Mouse (Mus musculus) intestine, embryonic 15.5 days (tissue): ENCODE data around the gene Ggact. TPM values are rescaled to one million over a fixed set of nuclear protein-coding genes. Genes with fewer than 3 reads are reported as not detected.

ENCODE experiments used
- ATAC-seq: fragments of 200-750 bp; cut with Nextera tagmentation; 2 replicates; pipeline ENCODE4 v1.8.0; 2017; ENCODE audit warnings: moderate TSS enrichment, moderate library complexity
- H3K27ac ChIP-seq: fragments of 300-500 bp; sonication (generic); 2 replicates; pipeline ENCODE4 v1.5.1; 2015; ENCODE audit warnings: mild to moderate bottlenecking, inconsistent platforms
- H3K27me3 ChIP-seq: fragments of 300-500 bp; sonication (generic); replicated peaks from 2 replicates; pipeline ENCODE4 v1.6.1; 2015; ENCODE audit warnings: inconsistent platforms
- H3K36me3 ChIP-seq: fragments of 300-500 bp; sonication (generic); 2 replicates; pipeline ENCODE4 v1.6.1; 2015; ENCODE audit warnings: inconsistent platforms
- H3K4me1 ChIP-seq: fragments of 300-500 bp; sonication (generic); replicated peaks from 2 replicates; pipeline ENCODE4 v1.6.1; 2015; ENCODE audit warnings: inconsistent platforms
- H3K4me2 ChIP-seq: fragments of 300-500 bp; sonication (generic); replicated peaks from 2 replicates; pipeline ENCODE4 v1.6.1; 2015; ENCODE audit warnings: mild to moderate bottlenecking, inconsistent platforms
- H3K4me3 ChIP-seq: fragments of 300-500 bp; sonication (generic); replicated peaks from 2 replicates; pipeline ENCODE4 v1.5.1; 2015; ENCODE audit warnings: inconsistent platforms
- H3K9ac ChIP-seq: fragments of 300-500 bp; sonication (generic); 2 replicates; pipeline ENCODE4 v1.6.1; 2015; ENCODE audit warnings: inconsistent platforms
- H3K9me3 ChIP-seq: fragments of 300-500 bp; sonication (generic); 2 replicates; pipeline ENCODE4 v1.6.1; 2016; ENCODE audit warnings: inconsistent platforms
- WGBS: fragments of 180-500 bp; shearing (Covaris S2); methylation state at CpG from one replicate; pipeline ENCODE4 v1.1.7; 2015; 5-methylcytosine and 5-hydroxymethylcytosine counted together
- polyA plus RNA-seq: library from polyadenylated mRNA; unstranded; fragments of >200 nt; fragmentation: Nextera tagmentation; extraction: Ambion mirVana; gene quantifications from 2 replicates; pipeline ENCODE4 v1.2.1, GENCODE M21; 2015

The Ggact gene
- 45.1 and 50.3 TPM in 2 replicates for polyA plus RNA-seq

DNA sequence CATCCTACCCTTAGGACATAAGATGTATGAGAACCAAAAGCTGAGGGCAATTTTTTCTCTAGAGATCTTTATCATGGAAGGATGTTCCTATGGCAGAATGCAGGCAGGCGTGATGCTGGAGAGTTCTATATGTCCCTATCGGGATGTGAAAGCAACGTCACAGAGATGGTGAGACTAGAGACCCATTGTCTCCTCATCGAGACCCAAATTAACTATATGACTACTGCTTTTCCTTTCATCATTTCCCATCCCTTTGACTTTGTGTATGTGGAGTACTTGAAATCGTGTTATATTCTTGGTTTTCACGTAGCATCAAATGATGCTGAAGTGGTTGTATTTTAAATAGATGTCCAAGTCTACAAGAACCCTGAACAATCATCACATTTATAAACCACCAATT, at the start of gene Ggact:
Gene Ggact (minus strand): TSS at position 101 of the 400 bp plus-strand sequence.
- WGBS = 83% methylated on average over 6 of the region's 6 CpGs

DNA sequence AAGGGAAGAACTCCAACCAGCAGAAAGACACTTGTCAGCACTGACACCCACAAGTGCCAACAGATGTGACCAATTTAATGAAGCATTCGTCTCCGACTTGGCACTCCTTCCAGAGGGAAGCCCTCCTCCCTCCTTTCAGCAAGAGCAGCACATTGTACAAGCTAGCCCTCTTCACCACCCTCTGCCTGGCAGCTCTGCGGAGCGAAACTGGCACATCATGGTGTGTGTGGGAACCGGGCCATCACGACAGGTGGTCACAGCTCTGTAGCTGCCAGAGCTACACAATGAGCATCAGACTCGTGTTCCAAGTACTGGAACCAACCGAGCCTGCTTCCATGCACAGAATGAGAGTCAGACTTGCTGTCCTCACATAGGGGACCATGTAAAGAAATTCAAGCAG, 44.4 kb upstream of the Ggact start:
- Histone ChIP-seq H3K27ac (no peak overlapping the region), H3K9ac (no peak overlapping the region), H3K4me3 (no peak overlapping the region), H3K27me3 (no peaks in the 10 kb centered on the region), H3K36me3 (peaks cover 7% of the 10 kb centered on the region; the same call in 1 of the 2 replicates), H3K4me2 (no peak overlapping the region), H3K4me1 (no peaks in the 10 kb centered on the region), H3K9me3 (no peaks in the 10 kb centered on the region)
- no peak for ATAC-seq
- 91% methylated on average over 8 of the region's 8 CpGs for WGBS

More for the DNA sequence above, at the start of gene Ggact:
- Histone ChIP-seq H3K4me1 (no peaks in the 10 kb centered on the region), H3K27me3 (no peaks in the 10 kb centered on the region), H3K27ac (peak within 1 kb of the TSS; percentile 79), H3K4me3 (peak within 1 kb of the TSS; percentile 67), H3K4me2 (peak within 1 kb of the TSS; percentile 93), H3K9ac (peak within 1 kb of the TSS; percentile 64), H3K36me3 (no peaks in the 10 kb centered on the region), H3K9me3 (no peaks in the 10 kb centered on the region)
- ATAC-seq = no peak

DNA sequence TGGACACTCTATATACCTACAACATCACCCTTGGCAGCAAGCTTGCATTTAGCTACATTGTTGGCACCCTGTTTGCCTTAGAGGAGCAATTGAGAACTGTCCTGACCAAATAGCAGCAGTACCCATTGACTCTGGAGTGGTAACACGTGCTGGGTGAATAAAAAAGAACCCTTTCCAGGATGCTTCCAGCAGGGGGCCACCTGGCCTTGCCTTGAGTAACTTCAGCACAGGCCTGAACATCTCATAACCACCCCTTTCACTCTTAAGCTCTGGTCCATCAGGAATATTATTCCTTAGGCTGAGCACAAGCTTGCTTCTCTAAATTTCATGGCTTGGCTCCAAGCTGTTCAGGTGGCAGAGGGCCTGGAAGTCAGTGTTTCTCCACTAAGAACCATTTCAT, 39.8 kb upstream of the Ggact start:
- H3K4me3 ChIP-seq = no peak overlapping the region
- H3K9ac ChIP-seq = no peak overlapping the region
- no peaks in the 10 kb centered on the region for H3K27me3 ChIP-seq
- no peaks in the 10 kb centered on the region; the same call in 1 of the 2 replicates for H3K36me3 ChIP-seq
- H3K27ac ChIP-seq = no peak overlapping the region
- H3K4me2 ChIP-seq = no peak overlapping the region
- H3K9me3 ChIP-seq = no peaks in the 10 kb centered on the region
- no peaks in the 10 kb centered on the region for H3K4me1 ChIP-seq
- peak; percentile 70 for ATAC-seq
- 33% methylated on average over 1 of the region's 1 CpGs for WGBS

DNA sequence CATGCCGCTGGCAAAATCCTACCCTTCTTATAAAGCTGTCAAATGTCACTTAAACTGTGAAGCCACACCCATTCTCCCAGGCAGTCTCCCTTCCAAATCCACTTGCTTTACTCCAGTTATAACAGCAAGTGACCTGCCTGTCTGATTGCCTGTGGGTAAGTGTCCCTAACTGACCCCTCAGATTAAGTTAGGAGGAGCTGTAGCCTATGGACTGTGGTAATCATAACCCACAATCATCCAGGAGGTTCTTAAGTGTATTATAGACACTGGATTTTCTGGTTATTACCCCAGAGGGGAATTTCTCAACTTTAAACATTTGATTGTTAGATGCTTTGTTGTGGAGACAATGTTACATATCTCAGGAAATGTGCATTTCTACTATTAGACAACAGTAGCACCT, 39.0 kb upstream of the Ggact start:
- H3K4me1 ChIP-seq = no peaks in the 10 kb centered on the region

DNA sequence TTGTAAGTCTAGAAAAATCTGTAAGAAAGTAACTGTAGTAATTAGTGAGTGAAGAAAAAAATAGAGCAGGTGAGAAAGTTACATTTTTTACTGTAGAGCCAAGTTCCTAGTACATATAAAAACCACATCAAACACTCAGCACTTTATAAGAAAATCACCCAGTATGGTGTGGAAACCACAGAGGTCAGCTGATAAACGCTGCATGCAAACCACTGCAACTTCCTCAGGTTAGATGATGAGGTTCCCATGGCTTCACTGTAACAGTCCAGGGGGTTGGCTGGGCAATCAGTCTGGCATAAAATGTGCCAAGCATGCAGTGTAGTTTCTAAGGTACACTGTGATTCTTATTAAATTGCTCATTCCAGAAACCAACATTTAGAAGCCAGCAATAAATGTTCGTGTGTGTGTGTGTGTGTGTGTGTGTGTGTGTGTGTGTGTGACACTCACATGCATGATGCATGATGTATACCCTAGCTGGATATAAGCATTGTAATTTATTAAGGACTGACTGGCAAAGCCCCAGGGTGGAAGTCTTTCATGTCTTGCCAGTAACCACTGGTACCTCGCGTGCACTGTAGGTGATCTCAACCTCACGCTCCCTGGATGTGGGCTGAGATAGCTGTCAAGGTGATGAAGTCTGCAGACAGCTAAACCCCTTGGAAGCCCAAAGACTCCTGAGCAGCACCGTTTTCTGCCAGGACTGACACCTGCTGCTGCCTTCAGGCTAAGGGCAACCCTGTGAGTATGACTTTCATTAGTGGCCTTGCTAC, 38.3 kb upstream of the Ggact start:
- Histone ChIP-seq H3K9ac (no peak overlapping the region), H3K9me3 (no peaks in the 10 kb centered on the region), H3K4me1 (no peaks in the 10 kb centered on the region), H3K4me3 (no peak overlapping the region), H3K27ac (no peak overlapping the region), H3K36me3 (no peaks in the 10 kb centered on the region; the same call in 1 of the 2 replicates), H3K4me2 (no peak overlapping the region), H3K27me3 (no peaks in the 10 kb centered on the region)
- WGBS = 82% methylated on average over 6 of the region's 6 CpGs
- no peak for ATAC-seq

More for the DNA sequence above, 39.0 kb upstream of the Ggact start:
- Histone ChIP-seq H3K27me3 (no peaks in the 10 kb centered on the region), H3K36me3 (no peaks in the 10 kb centered on the region; the same call in 1 of the 2 replicates), H3K9ac (no peak overlapping the region), H3K4me2 (no peak overlapping the region), H3K27ac (no peak overlapping the region), H3K9me3 (no peaks in the 10 kb centered on the region), H3K4me3 (no peak overlapping the region)
- 81% methylated on average over 1 of the region's 1 CpGs for WGBS
- ATAC-seq = no peak

DNA sequence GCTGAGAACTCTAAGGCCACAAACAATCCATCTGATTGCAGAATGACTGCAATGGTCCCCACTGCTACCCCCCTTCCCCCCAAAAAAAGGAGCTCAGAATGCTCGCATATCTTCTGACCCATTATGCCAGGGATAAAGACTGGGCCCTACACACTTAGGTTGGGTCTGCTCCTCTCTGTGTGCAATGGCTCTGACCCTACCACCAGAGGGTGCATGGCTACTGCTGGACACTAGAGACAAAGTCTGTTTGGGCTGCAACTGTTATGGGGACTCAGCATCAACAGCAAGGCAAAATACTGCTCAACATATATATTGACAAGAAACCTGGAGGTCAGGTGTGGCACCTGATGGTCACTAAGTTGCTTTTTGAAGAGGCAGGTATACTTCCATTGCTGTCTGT, 37.4 kb upstream of the Ggact start:
- H3K9ac ChIP-seq = no peak overlapping the region
- H3K36me3 ChIP-seq = no peaks in the 10 kb centered on the region; the same call in 1 of the 2 replicates
- H3K4me1 ChIP-seq = no peaks in the 10 kb centered on the region
- ATAC-seq = no peak
- H3K27me3 ChIP-seq = no peaks in the 10 kb centered on the region
- no peaks in the 10 kb centered on the region for H3K9me3 ChIP-seq
- 93% methylated on average over 1 of the region's 1 CpGs for WGBS
- no peak overlapping the region for H3K4me3 ChIP-seq
- H3K4me2 ChIP-seq = no peak overlapping the region
- H3K27ac ChIP-seq = no peak overlapping the region

DNA sequence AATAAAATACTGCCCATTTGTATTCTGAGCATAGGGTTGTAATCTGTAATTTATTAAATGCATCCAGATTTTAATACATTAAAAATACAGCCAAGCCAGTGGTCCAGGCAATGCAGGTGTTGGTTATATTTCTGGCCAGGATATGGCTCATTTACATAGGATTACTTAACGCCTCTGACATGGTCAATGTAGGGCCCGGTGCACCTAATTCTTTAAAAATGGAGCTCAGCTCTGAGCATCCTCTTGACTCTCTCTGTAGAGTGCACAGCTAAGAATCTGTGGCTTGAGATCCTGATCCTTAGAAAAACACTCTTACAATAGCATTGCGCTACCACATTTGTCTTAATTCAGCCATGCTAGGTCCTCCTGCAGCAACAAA, 29.9 kb upstream of the Ggact start:
- Histone ChIP-seq H3K4me1 (no peaks in the 10 kb centered on the region), H3K36me3 (peaks cover 6% of the 10 kb centered on the region; the same call in 1 of the 2 replicates), H3K9me3 (no peaks in the 10 kb centered on the region), H3K27me3 (no peaks in the 10 kb centered on the region), H3K4me3 (no peak overlapping the region), H3K27ac (no peak overlapping the region), H3K9ac (no peak overlapping the region), H3K4me2 (no peak overlapping the region)
- 89% methylated on average over 3 of the region's 3 CpGs for WGBS
- peak; percentile 50 for ATAC-seq

DNA sequence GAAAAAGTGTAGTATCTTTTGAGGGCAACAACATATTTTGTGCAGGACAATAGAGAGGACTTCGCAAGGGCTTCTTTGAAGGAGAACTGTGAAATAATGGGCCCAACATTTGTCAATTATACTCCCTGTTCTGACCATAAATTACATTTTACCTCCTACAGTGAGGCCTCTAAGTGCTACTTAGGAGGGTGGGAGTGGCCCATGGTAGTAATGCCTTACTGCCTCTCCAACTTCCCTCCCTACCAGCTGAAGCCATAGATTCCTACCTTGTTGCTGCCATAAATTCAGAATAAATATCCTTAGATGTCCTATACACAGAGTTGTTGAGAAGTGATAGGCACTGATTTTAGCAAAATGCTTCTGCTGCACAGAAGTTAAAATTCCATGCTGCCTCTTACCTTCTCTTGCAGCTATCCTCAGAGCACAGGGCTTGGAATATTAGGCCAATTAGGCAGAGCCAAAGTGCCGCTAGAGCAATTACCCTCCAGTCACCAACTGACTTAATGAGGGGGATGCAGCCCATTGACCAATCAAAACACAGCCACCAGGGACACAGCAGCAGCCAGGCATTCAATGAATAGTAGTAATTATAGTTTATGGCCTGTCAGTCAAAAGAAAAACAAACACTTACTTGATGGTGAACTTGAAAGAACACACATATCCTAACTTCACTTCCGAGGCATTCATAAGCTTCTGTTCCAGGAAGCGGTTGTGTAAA, 29.4 kb upstream of the Ggact start:
- Histone ChIP-seq H3K9ac (no peak overlapping the region), H3K4me2 (no peak overlapping the region), H3K4me1 (no peaks in the 10 kb centered on the region), H3K9me3 (no peaks in the 10 kb centered on the region), H3K27me3 (no peaks in the 10 kb centered on the region), H3K27ac (no peak overlapping the region), H3K4me3 (no peak overlapping the region), H3K36me3 (peaks cover 6% of the 10 kb centered on the region; the same call in 1 of the 2 replicates)
- WGBS = 49% methylated on average over 4 of the region's 4 CpGs
- ATAC-seq = peak; percentile 89

DNA sequence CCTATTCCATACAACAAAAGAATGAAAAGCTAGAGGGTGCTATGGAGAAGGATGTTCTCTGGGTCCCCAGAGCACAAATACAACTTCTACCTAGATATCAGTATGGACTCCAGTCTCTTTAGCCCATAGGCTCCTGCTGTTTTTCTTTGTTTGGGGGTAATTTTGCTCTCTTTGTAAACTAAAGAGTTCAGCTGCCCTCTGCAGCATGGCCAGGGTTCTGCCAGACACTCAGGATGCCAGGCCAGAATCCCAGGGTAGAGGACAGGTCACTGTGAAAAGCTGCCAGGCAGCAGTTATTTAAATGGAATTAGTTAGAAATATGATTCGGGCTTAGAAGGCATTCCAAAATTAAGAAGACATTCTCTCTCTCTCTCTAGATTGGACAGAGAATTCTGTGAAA, 22.9 kb upstream of the Ggact start:
- peaks cover 4% of the 10 kb centered on the region; the same call in 1 of the 2 replicates for H3K36me3 ChIP-seq
- no peaks in the 10 kb centered on the region for H3K9me3 ChIP-seq
- no peak overlapping the region for H3K4me2 ChIP-seq
- WGBS = 93% methylated on average over 1 of the region's 1 CpGs
- H3K9ac ChIP-seq = no peak overlapping the region
- no peak overlapping the region for H3K4me3 ChIP-seq
- no peak for ATAC-seq
- no peaks in the 10 kb centered on the region for H3K27me3 ChIP-seq
- no peaks in the 10 kb centered on the region for H3K4me1 ChIP-seq
- no peak overlapping the region for H3K27ac ChIP-seq

DNA sequence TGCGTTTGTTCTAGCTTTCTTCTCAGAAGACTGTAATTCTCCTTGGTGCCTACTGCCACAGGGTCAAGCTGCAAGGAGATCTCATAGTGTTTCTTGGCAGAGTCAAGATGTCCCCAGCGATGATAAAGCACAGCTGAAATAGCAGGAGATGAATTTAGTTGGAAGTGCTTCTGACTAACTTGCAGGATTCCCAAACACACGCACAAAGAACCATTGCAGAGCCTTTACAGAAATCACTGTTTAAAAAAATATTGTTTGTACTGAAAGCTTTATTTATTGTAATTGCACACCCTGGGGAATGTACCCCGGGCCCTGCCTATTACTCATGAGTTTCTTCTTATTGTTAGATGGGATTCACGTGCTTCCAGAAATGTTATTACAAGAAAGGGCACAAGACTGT, 6.5 kb upstream of the Ggact start:
- no peak overlapping the region for H3K4me2 ChIP-seq
- no peaks in the 10 kb centered on the region for H3K9me3 ChIP-seq
- no peaks in the 10 kb centered on the region for H3K27me3 ChIP-seq
- no peak overlapping the region for H3K4me3 ChIP-seq
- no peak overlapping the region for H3K27ac ChIP-seq
- ATAC-seq = no peak
- WGBS = 56% methylated on average over 5 of the region's 5 CpGs
- H3K4me1 ChIP-seq = no peaks in the 10 kb centered on the region
- no peak overlapping the region for H3K9ac ChIP-seq
- H3K36me3 ChIP-seq = no peaks in the 10 kb centered on the region

DNA sequence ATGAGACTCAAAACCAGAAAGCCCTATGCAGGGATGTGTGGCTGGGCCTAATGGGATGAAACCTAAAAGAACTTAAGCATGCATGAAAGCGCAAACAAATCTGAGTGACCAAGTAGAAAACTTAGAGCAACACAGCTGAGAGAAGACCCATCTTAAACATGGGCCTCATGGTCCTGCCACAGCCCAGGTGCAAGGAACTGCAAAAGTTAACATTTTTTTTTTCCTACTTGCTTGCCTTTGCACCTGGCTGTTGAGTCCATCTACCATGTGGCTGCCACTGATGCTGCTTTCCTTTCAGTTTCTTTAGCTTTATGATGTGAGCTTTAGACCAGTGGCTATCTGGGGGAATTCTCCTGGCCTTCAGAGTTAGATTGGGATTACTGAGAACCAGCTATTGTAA, 4.1 kb upstream of the Ggact start:
- no peak overlapping the region for H3K27ac ChIP-seq
- no peak overlapping the region for H3K9ac ChIP-seq
- no peak overlapping the region for H3K4me2 ChIP-seq
- no peaks in the 10 kb centered on the region for H3K4me1 ChIP-seq
- no peak overlapping the region for H3K4me3 ChIP-seq
- no peak for ATAC-seq
- WGBS = 97% methylated on average over 1 of the region's 1 CpGs
- no peaks in the 10 kb centered on the region for H3K36me3 ChIP-seq
- H3K27me3 ChIP-seq = no peaks in the 10 kb centered on the region
- no peaks in the 10 kb centered on the region for H3K9me3 ChIP-seq

DNA sequence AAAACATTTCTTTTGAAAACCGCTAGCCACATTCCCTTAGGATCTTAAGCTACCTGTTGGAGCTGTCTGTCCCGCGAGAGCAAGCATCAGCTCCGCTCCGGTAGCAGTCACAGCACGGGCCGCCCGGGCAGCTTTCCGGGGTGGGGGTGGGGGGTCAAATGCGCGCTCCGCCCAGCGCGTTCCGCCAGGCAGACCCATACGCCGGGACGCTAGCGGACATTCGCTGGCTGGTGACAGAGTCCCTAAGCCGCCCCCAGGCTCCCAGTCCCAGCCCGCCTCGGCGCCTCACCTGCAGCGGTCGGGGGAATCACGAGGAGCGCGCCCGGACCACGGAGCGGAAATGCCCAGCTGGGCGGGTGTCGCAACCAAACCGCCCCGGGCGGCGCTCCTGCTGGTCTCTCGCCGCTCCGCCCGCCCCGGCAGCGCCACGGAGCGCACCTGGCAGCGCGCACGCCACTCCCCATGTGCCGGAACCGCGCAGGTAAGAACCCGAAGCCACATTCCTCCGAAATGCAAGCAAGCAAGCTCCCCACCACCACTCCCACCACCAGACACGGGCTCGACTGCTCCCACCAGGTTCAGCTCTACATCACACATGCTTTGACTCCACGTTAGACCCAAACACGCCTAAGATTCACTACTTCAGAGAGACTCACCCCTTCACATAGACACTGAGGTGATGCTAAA, 602 bp downstream of the Ggact start:
- no peaks in the 10 kb centered on the region for H3K4me1 ChIP-seq
- no peaks in the 10 kb centered on the region for H3K27me3 ChIP-seq
- peak overlapping the region; percentile 79 for H3K27ac ChIP-seq
- H3K4me2 ChIP-seq = peak overlapping the region; percentile 93
- H3K4me3 ChIP-seq = peak overlapping the region; percentile 67
- H3K36me3 ChIP-seq = no peaks in the 10 kb centered on the region
- peak; percentile 87 for ATAC-seq
- peak overlapping the region; percentile 64 for H3K9ac ChIP-seq
- WGBS = under 1% methylated on average over 51 of the region's 58 CpGs
- no peaks in the 10 kb centered on the region for H3K9me3 ChIP-seq
